In genomic region chr15:10469641-10470150, GRCm38 (mm10) we compare ENCODE assay signal across 8 mouse cellular contexts. TPM values are rescaled to one million over a fixed set of nuclear protein-coding genes. Genes with fewer than 3 reads are reported as not detected.
DNase-seq lines count a peak whose midpoint lies in the region; ATAC-seq and TF ChIP-seq lines count a peak whose summit lies in the region.

No protein-coding gene starts in this region.

- TF ChIP-seq CTCF in E14TG2a.4 (conservative IDR thresholded peaks at IDR 0.05; ENCODE audit: low read length) = no peak
- no peak for TF ChIP-seq CTCF in liver, embryonic 14.5 days (IDR thresholded peaks at IDR 0.05; ENCODE audit: low read depth)

- peak overlapping the region; percentile 86 for H3K4me2 ChIP-seq in hindbrain, embryonic 12.5 days (replicated peaks)
- H3K4me2 ChIP-seq in liver, embryonic 14.5 days (ENCODE audit: low read depth) = peak overlapping the region; percentile 98

- peaks cover 40% of the 10 kb centered on the region for H3K9me3 ChIP-seq in E14TG2a.4 (ENCODE audit: low read length)
- no peaks in the 10 kb centered on the region for H3K9me3 ChIP-seq in hindbrain, embryonic 12.5 days (replicated peaks)
- H3K9me3 ChIP-seq in liver, embryonic 14.5 days (ENCODE audit: control insufficient read depth, low read length) = no peaks in the 10 kb centered on the region

- H3K4me1 ChIP-seq in E14TG2a.4 (replicated peaks; ENCODE audit: low read depth, low read length) = peaks cover 78% of the 10 kb centered on the region
- 0 out of 2 replicates have a peak, but pooled peaks cover 2% of the 10 kb centered on the region for H3K4me1 ChIP-seq in brown adipose tissue, adult 24 weeks (ENCODE audit: control insufficient read depth, insufficient read depth, insufficient read length, low read length)
- peaks cover 11% of the 10 kb centered on the region for H3K4me1 ChIP-seq in hindbrain, embryonic 12.5 days
- H3K4me1 ChIP-seq in liver, embryonic 14.5 days (replicated peaks; ENCODE audit: control insufficient read depth in 2 of 2, insufficient read depth in 2 of 2, low read length in 1 of 2) = peaks cover 2 to 7% of the 10 kb centered on the region in 2 experiments; a peak in 2 of 4 replicates

- H3K27ac ChIP-seq in brown adipose tissue, adult 24 weeks (replicated peaks; ENCODE audit: low read depth, low read length) = no peak overlapping the region
- peak overlapping the region; percentile 83 for H3K27ac ChIP-seq in hindbrain, embryonic 12.5 days
- H3K27ac ChIP-seq in liver, embryonic 14.5 days = peak overlapping the region; percentile 25; the same call in 1 of the 2 replicates

- peak; percentile 33 for ATAC-seq in hindbrain, embryonic 12.5 days (ENCODE audit: low FRiP score)
- peak; percentile 4; the same call in 1 of the 2 replicates for ATAC-seq in liver, embryonic 14.5 days (ENCODE audit: insufficient read depth)

- H3K36me3 ChIP-seq in E14TG2a.4 (ENCODE audit: insufficient read depth, low read length) = peaks cover 45% of the 10 kb centered on the region
- H3K36me3 ChIP-seq in hindbrain, embryonic 12.5 days = 0 out of 2 replicates have a peak, but pooled peaks cover 4% of the 10 kb centered on the region
- no peaks in the 10 kb centered on the region for H3K36me3 ChIP-seq in liver, embryonic 14.5 days (replicated peaks; ENCODE audit: control insufficient read depth, insufficient read depth, low read depth)

- peak overlapping the region; percentile 94 for H3K4me3 ChIP-seq in E14TG2a.4 (replicated peaks; ENCODE audit: low read length)
- peak overlapping the region; percentile 91 for H3K4me3 ChIP-seq in brown adipose tissue, adult 24 weeks (ENCODE audit: insufficient read depth, low read depth, low read length)
- H3K4me3 ChIP-seq in hindbrain, embryonic 12.5 days = peak overlapping the region; percentile 89
- H3K4me3 ChIP-seq in liver, embryonic 14.5 days (ENCODE audit: insufficient read depth in 1 of 2, low read depth in 2 of 2, low read length in 2 of 2) = peak overlapping the region; percentile 72 to 84

- no peaks in the 10 kb centered on the region for H3K27me3 ChIP-seq in E14TG2a.4 (ENCODE audit: insufficient read depth, low read length)
- H3K27me3 ChIP-seq in hindbrain, embryonic 12.5 days = no peaks in the 10 kb centered on the region
- H3K27me3 ChIP-seq in liver, embryonic 14.5 days (ENCODE audit: control insufficient read depth, insufficient read depth, low read length) = no peaks in the 10 kb centered on the region

- TF ChIP-seq EP300 in liver, embryonic 14.5 days (IDR thresholded peaks at IDR 0.05; ENCODE audit: low read depth) = no peak

- DNase-seq in kidney, adult 9 months = peak; percentile 26
- DNase-seq in kidney, postnatal 14 days = no peak
- no peak for DNase-seq in liver, embryonic 14.5 days (ENCODE audit: low read depth in 3 of 3, low spot score in 3 of 3)
- DNase-seq in right cerebral cortex, postnatal 10 days (ENCODE audit: low spot score in 2 of 2) = peak; percentile 37 to 45
- DNase-seq in adrenal gland, adult 2 months = no peak

- peak overlapping the region; percentile 89 for H3K9ac ChIP-seq in hindbrain, embryonic 12.5 days
- peak overlapping the region; percentile 87 for H3K9ac ChIP-seq in liver, embryonic 14.5 days (replicated peaks)

- 1% methylated on average over 40 of the region's 40 CpGs for WGBS in hindbrain, embryonic 12.5 days
- under 1% methylated on average over 39 of the region's 40 CpGs for WGBS in liver, embryonic 14.5 days (ENCODE audit: insufficient replicate concordance)

RNA-seq across cellular contexts. Expression of gene Dnajc21, which starts 0.6 kb away (rescaled TPM):
- polyA plus RNA-seq in brown adipose tissue, adult 24 weeks (2012; ENCODE audit: insufficient read depth, insufficient read length, missing spikeins) = 43.8 and 52.2 TPM in 2 replicates
- polyA plus RNA-seq in hindbrain, embryonic 12.5 days (2016; fragmentation: Nextera tagmentation; extraction: Ambion mirVana) = 15.3 and 16.0 TPM in 2 replicates
- polyA plus RNA-seq in liver, embryonic 14.5 days (2012; rRNA removed) = 2.7 and 5.4 TPM in 2 replicates
- 4.9 and 6.5 TPM in 2 replicates for polyA plus RNA-seq in liver, embryonic 14.5 days (2014; fragmentation: Nextera tagmentation; extraction: Ambion mirVana)
- 10 to 100 TPM; 32.8 to 36.4 TPM for total RNA-seq in adrenal gland, adult 2 months (2021)
- polyA plus RNA-seq in adrenal gland, adult 2 months (2012; rRNA removed) = 0.88 and 1.5 TPM in 2 replicates

RNA-seq across cellular contexts. Expression of gene Brix1, which starts 16.1 kb away (rescaled TPM):
- polyA plus RNA-seq in brown adipose tissue, adult 24 weeks (2012; ENCODE audit: insufficient read depth, insufficient read length, missing spikeins) = 26.3 and 29.3 TPM in 2 replicates
- polyA plus RNA-seq in hindbrain, embryonic 12.5 days (2016; fragmentation: Nextera tagmentation; extraction: Ambion mirVana) = 91.0 and 102 TPM in 2 replicates
- polyA plus RNA-seq in liver, embryonic 14.5 days (2012; rRNA removed) = 6.2 and 14.9 TPM in 2 replicates
- 71.4 and 72.3 TPM in 2 replicates for polyA plus RNA-seq in liver, embryonic 14.5 days (2014; fragmentation: Nextera tagmentation; extraction: Ambion mirVana)
- 10 to 100 TPM; 42.6 to 53.2 TPM for total RNA-seq in adrenal gland, adult 2 months (2021)
- 0.28 and 0.46 TPM in 2 replicates for polyA plus RNA-seq in adrenal gland, adult 2 months (2012; rRNA removed)

RNA-seq across cellular contexts. Expression of gene Rad1, which starts 16.1 kb away (rescaled TPM):
- 3.9 and 7.8 TPM in 2 replicates for polyA plus RNA-seq in brown adipose tissue, adult 24 weeks (2012; ENCODE audit: insufficient read depth, insufficient read length, missing spikeins)
- polyA plus RNA-seq in hindbrain, embryonic 12.5 days (2016; fragmentation: Nextera tagmentation; extraction: Ambion mirVana) = 32.2 and 33.9 TPM in 2 replicates
- polyA plus RNA-seq in liver, embryonic 14.5 days (2012; rRNA removed) = 11.7 and 14.6 TPM in 2 replicates
- 6.0 and 6.9 TPM in 2 replicates for polyA plus RNA-seq in liver, embryonic 14.5 days (2014; fragmentation: Nextera tagmentation; extraction: Ambion mirVana)
- 10 to 100 TPM; 12.5 to 15.1 TPM for total RNA-seq in adrenal gland, adult 2 months (2021)
- 4.1 and 5.2 TPM in 2 replicates for polyA plus RNA-seq in adrenal gland, adult 2 months (2012; rRNA removed)

Comparison
In these comparisons a context has a peak if more than half of its experiments do, and no peak if none do; other contexts are left out.
1. DNase-seq: peak in kidney, adult 9 months (single experiment) and right cerebral cortex, postnatal 10 days (2 of 2); none in kidney, postnatal 14 days (single experiment), liver, embryonic 14.5 days (0 of 3) and adrenal gland, adult 2 months (single experiment).
2. Peak in every context shown above with its lines, with median percentiles within 50 percentile points of each other: H3K4me3 ChIP-seq.